Mouse (Mus musculus) erythroblast, embryonic 14.5 days (primary cell): Measurements from ENCODE around the gene Krt23.

Experiments used
- GATA1 ChIP-seq: IDR thresholded peaks from 2 replicates; pipeline ENCODE4 v1.6.1; 2012; ENCODE audit warnings: low read length, inconsistent platforms, mixed read lengths
- TAL1 ChIP-seq: IDR thresholded peaks from 3 replicates; pipeline ENCODE4 v1.6.1; 2012; ENCODE audit warnings: low read length, inconsistent platforms, mixed read lengths

GRCm38 (mm10) chr11:99494741-99495140 lies 1.8 kb upstream of the Krt23 start:
- TF ChIP-seq GATA1 (no peak), TAL1 (no peak)
